Mouse (Mus musculus): Measurements from ENCODE around the gene Fbxo24.
"Not testable (repeated sequence)": the region's sequence is repeated elsewhere in the genome, so short reads cannot be mapped to it uniquely, and the experiment has no call there.

Fbxo24 gene

DNA sequence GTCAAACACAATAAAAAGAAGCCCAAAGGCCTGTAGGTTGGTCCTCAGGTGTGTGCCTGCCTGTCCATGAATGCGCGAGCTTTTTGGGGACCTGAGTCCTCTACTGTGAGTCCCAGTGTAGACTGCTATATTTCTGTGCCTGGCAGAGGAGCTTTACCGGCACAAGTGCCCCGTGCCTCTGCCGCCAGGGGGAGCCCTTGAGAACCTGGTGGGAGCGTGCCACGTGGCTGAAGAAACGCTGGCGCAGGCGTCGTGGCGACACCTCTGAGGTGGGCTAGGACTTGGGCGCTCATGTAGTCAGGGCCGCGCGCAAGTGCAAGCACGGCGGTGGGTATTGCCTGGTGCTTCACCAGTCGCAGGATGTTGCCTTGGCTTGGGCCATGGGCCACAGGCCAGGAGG, 12.3 kb upstream of the Fbxo24 start, which contains the start of gene Sap25:
TSS of gene Sap25 (plus strand) at position 281 of the 400 bp plus-strand sequence.
- no peak for DNase-seq (ENCODE audit: low spot score)

DNA sequence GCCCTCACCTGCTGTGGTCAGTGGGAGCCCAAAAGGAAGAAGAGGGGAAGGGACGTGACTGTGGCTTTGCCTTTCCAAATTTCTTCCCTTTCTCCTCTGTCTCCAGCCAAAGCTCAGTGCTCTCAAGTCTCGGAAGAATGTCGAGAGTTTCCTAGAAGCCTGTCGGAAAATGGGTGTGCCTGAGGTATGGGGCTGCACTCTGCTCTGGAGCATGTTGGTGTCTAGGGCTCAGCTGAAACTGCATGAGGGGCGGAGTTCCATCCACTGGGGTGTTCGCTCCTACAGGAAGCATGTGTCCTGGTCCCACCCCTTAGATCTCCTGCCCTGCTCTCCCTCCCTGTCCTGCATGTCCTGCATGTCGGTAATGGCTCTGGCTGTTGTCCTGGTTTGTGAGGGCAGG, 10.7 kb upstream of the Fbxo24 start:
- no peak for DNase-seq (ENCODE audit: low spot score)

DNA sequence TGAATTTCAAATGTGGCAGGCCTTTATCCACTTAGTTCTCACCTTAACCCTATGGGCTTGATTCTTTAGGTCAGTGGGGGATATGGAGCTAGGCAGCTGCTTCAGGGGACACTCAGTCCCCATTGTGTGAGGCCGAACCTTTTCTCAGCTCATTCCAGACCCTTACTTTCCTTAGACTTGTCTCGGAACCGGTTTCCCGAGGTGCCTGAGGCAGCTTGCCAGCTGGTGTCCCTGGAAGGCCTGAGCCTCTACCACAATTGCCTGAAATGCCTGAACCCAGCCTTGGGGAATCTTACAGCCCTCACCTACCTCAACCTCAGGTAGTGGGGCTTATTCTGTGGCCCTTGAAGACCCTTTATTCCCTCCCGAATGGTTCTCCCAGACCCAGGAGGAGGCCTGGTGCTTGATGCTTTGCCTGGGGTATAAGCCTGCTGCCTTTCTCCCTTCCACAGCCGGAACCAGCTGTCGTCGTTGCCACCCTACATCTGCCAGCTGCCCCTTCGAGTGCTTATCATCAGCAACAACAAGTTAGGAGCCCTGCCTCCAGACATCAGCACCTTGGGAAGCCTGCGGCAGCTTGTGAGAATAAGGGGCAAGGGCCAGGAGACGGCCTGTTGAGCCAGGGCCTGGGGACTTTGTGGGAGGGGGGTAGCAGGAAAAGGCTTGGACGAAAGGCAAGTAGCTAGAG, 4.7 kb upstream of the Fbxo24 start:
- DNase-seq (ENCODE audit: low spot score) = no peak

DNA sequence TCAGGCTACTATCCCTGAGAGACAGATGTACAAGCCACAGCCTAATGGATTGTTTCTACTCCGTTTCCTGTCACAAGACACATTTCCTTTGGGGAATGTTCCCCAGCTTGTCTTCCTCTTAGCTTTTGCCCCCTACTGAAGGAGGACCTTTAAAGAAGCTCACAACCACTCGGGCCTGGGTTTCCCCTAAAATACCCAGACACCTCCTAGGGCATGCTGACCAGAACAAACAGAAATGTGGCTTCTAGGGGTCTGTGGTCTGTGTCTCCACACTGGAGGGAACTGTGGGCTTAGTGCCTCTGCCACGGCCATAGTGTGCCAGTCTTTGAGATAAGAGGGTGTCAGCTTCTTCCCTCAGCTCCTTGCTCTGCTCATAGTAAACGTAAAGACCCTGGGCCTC, 2.8 kb upstream of the Fbxo24 start:
- DNase-seq (ENCODE audit: low spot score) = no peak

DNA sequence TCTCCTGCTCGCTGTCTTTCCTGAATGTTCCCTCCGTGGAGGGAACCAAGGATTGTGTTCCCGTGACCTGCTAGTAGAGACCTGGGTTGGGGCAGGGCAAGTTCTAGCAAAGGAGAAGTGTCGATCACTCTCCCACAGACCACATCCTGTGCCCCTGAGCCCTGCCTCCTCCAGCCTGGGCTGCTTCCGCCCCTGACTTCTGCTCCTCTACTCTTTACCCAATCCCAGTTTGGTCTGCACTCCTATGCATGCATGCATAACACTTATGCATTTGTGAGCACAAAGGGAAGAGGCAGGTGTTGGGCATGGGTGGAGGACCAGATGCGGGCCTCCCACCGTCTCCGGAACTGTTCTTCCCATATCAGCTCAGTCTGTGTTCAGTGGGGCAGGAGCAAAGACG, 2.4 kb upstream of the Fbxo24 start:
- DNase-seq (ENCODE audit: low spot score) = no peak

DNA sequence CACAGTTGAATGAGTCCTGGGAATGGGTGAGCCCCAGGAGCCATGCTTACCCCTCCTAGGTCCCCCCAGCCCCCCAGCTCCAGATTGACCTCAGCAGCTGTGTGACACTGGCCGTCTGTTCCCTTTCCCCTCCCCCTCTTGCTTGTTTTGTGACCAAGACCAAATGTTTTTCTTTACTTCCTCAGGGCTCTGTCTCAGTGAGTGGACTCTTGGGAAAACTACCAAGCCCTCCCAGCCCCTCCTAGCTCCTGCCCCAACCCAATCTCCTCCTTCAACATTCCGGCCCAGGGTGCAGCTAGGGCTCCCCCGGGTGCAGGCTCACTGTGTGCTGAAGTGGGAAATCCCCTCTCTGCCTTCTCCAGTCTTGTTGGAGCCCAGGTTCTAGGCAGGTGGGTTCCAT, 1.8 kb upstream of the Fbxo24 start:
- DNase-seq (ENCODE audit: low spot score) = no peak

DNA sequence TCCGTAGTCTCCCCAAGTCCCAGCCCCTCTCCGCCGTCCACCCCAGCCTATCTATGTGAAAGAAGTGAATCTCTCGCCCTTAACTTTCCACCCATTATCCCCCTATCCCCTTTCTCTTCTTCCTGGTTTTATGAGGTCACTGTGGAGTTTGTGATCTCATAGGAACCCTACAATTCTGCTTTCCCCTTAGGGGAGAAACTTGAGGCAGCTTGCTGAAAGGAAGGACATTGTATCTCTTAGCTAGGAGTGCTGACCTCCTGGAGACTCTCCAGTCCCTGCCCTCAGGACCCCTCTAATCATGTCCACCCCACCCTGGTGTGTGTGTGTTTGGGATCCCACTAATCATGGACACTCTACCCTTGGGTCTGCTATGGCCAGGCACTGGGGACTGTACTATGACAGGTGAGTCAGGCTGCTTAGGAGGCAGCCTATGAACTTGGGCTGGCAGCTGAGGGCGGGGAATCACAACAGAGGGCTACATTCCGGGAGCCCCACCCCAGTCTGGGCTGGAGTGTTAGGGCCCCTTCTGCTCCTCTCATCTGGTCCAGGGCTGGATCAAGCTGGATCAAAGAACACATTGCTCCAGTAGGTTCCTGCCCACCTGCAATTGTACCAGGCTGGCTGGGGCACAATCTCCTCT, 1.2 kb upstream of the Fbxo24 start:
- DNase-seq (ENCODE audit: low spot score) = no peak

DNA sequence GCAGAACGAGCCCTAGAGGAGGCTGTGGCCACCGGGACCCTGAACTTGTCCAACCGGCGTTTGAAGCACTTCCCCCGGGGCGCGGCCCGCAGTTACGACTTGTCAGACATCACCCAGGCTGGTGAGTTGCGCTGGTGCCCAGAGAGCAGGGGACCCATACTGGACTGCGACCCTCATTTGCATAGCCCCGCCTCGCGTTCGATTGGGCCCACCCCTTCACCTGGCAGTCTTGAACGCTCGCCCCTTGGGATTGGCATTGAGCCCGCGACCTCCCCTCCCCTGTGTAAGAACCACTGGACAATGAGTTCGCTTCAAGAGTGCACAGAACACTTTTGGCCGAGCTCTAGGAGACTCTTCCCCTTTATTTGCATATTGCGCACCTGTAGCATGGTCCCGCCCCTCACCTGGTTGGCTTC, 512 bp upstream of the Fbxo24 start:
- no peak for DNase-seq (ENCODE audit: low spot score)

DNA sequence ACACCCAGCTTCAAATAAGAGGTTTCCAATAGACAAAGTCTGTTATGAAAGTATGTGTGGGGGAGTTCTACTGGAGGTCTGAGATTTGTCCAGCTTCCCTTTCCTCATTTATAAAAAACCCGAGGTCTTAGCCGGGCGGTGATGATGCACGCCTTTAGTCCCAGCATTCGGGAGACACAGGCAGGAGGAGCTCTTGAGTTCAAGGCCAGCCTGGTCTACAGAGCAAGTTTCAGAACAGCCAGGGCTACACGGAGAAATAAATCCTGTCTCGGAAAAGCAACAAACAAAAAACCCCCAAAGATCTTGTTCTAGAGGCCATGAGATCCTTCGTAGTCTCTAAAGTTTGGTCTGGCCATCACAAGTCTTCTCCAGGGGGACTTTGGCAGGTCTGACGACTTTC, 811 bp downstream of the Fbxo24 start:
- DNase-seq (ENCODE audit: low spot score) = no peak

DNA sequence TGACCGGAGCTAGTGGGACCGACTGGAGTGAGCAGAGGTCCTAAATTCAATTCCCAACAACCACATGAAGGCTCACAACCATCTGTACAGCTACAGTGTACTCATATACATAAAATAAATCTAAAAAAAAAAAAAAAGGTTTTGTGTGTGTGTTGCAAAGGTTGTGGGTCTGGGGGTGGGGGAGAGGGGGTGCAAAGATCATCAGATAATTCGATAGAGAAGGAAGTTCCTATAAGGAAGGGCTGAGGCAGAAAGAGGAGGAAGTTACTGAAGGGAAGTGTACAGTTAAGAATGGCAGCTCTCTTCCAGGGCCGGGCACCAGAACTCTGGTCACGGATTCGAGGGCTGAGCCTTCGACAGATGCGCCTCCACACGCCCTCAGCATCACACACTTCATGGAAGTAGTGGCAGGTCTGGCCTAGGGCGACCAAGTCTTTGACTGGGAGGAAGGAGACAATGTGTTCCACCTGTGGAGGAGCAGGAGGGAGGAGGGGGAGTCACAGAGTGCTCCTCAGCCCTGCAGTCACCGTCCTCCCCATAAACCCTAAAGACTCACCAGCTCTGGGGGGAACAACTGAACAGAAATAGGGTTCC, 4.8 kb downstream of the Fbxo24 start:
- DNase-seq (ENCODE audit: low spot score) = no peak

DNA sequence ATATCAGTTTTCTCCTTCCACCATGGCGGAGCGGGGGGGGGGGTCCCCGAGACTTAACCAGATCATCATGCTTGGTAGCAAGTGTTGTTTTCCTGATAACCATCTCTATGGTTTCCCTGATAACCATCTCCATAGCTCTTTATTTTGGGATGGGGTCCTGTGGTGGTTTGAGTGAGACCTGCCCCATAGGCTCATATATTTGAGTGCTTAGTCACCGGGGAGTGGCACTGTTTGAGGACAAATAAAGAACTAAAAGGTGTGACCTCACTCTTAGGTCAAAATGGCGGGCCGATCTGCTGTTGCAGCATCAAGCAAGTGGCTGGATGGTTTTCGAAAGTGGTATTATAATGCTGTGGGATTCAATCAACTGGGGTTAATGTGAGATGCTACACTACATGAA, 13.5 kb downstream of the Fbxo24 start:
- DNase-seq (ENCODE audit: low spot score) = no peak

DNA sequence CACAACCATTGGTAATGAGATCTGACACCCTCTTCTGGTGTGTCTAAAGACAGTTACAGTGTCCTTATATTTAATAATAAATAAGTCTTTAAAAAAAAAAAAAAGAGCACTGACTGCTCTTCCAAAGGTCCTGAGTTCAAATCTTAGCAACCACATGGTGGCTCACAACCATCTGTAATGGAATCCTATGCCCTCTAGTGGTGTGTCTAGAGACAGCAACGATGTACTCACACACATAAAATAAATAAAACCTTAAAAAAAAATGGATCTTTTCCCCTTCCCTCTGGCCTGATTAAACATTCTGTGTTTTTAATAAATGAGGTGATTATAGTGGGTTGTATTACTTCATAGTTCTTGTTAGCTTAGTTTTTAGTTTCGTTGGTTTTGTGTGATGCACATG, 13.9 kb downstream of the Fbxo24 start:
- DNase-seq (ENCODE audit: low spot score) = not testable (repeated sequence)

DNA sequence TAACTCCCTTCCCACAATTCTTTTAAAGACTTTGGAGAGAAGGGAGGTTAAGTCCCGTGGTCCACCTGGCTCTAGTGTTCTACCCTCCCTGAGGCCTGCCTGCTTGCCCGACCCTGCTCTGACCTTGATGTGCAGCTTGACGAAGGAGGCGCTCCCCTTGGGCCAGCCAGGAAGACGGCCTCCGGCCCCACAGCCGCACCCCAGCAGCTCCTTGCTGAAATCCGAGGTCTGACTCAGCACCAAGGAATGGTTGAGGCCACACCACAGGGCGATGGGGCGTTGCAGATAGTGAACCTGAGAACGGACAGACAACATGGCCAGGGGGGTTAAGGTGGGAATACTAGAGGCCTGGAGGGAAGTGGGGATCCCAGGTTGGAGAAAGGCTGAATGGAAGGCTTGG, 15.3 kb downstream of the Fbxo24 start, which contains the start of gene Pcolce:
TSS of gene Pcolce (minus strand) at position 235 of the 400 bp plus-strand sequence.
- DNase-seq (ENCODE audit: low spot score) = no peak

DNA sequence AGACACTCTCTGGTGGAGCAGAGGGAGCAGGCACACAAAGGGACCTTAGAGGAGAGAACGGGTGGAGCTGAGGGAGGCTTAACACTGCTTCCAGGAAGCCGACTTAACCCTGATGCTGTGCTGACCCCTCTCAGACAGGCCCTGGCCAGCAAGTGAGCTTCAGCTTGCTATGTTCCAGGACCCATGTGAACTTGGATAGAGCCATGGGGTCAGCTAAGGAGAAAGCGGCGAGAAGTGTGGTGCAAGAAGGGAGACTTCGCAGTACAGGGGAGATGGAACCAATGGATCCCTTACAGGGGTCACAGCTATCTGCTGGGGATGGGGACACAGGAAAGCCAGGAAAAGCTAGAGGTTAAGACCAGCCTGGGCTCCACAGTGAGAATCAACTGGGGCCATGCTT, 15.7 kb downstream of the Fbxo24 start:
- DNase-seq (ENCODE audit: low spot score) = no peak

DNA sequence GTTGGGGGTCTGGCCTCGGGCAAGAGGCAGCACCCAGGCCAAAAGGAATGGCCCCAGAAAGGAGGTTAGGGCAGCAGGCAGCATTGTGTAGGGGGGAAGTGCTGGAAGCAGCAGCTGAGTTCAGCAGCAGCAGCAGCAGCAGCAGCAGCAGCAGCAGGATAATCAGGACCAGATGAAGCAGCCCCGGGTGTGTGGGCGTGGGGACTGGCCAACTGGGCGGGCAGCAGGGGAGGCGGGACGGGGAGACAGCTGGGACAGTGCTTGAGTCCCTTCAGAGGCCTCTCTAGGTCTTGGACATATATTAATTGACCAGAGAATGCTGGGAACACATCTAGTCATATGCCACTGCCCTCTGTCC, 17.6 kb downstream of the Fbxo24 start:
- DNase-seq (ENCODE audit: low spot score) = no peak

DNA sequence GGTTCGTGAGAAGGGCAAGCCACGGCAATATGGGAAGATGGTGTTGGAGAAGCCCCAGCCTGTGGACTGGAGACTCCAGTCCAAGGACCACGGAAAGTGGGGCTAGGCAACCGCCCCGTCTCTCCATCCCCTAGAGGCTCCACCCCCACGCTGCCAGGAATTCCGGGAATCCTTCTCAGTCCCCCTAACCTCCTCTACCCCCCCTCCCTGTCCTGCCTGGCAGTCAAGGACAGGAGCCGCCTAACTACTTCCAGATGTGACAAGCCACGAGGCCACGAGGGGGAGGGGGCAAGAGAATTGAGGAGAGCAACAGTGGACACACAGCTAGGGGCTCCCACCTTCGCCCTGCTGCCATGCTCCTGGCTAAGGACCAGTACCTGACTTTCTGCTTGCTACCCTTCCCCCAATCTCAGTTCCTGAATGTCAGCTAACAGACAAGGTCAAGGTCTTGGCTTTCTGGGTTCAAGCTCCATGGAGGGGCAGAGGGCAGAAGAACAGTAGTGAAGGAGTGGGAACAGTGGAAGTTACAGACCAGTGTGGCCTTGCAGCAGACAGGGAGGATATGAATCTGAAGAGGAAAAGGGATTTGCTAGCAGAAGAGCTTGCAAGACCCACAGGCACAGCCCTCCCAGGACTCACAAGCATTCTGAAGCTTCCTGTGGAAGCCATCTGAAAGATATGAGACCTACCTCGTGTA, 18.1 kb downstream of the Fbxo24 start:
- no peak for DNase-seq (ENCODE audit: low spot score)

DNA sequence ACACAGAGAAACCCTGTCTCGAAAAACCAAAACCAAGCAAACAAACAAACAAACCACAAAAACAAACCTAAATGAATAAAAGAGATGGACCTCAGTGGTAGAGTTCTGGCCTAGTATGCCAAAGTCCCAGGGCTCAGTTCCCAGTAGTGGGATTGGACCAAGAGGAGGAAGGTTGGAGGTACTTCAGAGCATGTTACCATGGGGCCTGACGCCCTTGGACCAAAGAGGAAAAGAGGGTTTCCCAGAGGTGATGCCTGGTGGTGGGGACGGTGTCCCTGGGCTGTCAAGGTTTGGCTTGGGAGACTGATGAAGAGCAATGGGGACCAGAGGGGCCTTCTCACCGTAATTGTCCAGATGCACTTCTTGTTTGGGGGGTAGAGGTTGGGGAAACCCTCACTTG, 18.7 kb downstream of the Fbxo24 start:
- DNase-seq (ENCODE audit: low spot score) = no peak

DNA sequence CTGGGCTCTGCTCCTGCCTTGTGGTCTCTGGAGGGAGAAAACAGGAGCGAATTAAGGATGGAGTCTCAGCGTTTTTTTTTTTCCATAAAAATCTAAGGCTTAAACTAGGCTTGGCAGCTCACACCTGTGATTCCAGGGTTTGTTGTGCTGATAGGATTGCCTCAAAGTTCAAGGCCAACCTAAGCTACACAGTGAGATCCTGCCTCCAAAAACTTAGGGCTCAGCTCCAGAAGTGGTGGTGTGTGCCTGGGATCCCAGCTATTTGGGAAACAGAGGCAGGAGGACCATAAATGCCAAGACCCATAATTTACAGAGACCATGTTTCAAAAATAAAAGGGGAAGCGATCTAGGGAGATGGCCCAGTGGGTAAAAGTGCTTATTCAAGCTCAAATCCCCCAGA, 19.5 kb downstream of the Fbxo24 start:
- no peak for DNase-seq (ENCODE audit: low spot score)

DNA sequence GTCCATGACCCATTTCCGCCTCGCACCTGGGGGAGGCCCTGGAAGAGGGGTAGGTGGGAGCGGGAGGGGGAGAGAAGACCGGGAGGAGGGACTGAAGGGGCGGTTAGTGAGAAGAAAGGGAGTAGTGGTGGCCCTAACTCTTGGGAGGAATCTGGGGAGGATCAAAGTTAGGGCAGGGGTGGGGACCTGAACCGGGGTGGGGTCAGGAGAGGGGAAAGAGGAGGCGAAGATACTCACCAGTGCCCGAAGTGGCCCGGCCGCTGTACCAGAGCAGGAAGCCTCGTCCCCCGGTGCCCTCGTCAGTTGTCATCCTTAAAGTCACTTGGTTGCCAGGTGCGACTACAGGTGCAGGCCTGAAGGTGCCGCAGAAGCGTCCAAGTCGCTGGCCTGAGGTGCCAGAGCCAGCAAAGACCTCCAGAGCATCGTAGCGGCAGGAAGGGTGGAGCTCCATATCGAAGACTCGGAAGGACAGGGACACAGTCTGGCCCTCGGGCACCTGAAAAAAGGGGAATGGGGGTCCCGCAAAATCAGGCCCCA, 20.1 kb downstream of the Fbxo24 start:
- no peak for DNase-seq (ENCODE audit: low spot score)

DNA sequence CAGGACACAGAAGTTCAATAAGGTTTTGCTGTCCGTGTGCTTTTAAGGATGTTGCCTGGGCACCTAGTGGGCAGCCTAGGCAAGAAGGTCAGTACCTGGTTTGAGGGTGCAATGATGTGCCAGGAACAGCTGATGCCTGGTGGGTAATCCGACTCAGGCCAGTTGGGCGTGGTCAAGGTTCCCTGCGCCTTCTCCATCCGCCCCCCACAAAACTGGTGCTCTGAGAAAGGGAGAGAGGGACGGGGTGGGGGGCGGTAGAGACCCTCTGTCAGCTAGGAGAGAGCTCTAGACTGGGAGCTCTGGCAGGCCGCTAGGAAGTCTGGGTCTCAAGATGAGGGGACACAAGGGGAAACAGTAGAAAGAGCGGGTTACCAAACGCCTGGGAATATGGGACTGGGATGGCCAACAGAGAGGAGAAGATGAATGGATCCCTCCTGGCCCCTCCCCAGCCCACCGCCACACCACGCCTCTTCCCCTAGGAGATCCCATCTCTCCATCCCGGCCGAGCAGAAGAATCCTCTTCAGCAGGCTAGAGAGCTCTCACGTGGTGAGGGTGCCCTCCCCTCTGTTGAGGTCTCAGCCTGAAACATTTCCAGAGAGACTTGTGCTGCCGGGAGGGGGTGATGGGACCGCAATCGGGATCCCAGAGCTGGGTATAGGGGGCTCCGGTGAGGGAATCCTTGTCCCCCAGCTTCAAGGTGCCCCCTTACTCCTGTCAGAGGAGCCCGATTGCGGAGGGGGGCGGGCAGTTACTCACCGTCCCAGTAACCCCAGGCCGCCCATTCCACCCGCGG, 20.7 kb downstream of the Fbxo24 start:
- no peak for DNase-seq (ENCODE audit: low spot score)

DNA sequence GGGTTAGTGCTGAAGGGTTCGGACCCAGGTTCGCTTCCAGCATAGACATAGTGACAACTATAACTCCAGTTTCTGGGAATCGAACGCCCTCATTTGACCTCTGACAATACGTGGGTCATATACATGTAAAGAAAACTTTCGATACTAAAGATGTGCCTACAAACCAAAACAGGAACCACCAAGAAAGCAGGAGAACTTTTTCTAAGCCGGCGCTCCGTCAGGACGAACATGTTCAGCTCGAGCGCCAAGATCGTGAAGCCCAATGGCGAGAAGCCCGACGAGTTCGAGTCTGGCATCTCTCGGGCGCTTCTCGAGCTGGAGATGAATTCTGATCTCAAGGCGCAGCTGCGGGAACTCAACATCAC, 27.5 kb downstream of the Fbxo24 start:
- DNase-seq (ENCODE audit: low spot score) = no peak

Measured in left cerebral cortex, adult 11 months (tissue).